Mouse (Mus musculus): ENCODE data around the gene Lcn6.

- TF ChIP-seq POLR2A (IDR thresholded peaks at IDR 0.05; ENCODE audit: borderline replicate concordance, extremely low read depth, low read depth, low read length) (no peak), CTCF (IDR thresholded peaks at IDR 0.05; ENCODE audit: insufficient read depth, low read length) (no peak)
Observed at GRCm38 (mm10) chr2:25666516-25666915, 10.1 kb upstream of the Lcn6 start.

All from lung, adult 2 months (tissue).